Mouse (Mus musculus): ENCODE measurements around the gene Dcps. TPM values are rescaled to one million over a fixed set of nuclear protein-coding genes. Genes with fewer than 3 reads are reported as not detected.

The Dcps gene
- polyA plus RNA-seq, 1 experiment from 2014 or later = 90.9 TPM

GRCm38 (mm10) chr9:35131637-35132397 lies 44.0 kb downstream of the Dcps start:
- Histone ChIP-seq H3K4me3 (ENCODE audit: low read depth, low read length) (no peak overlapping the region), H3K36me3 (ENCODE audit: control insufficient read depth, insufficient read depth, low read length) (0 out of 2 replicates have a peak, but pooled peaks cover 11% of the 10 kb centered on the region), H3K4me1 (replicated peaks; ENCODE audit: control insufficient read depth, insufficient read depth, low read length) (peaks cover 4% of the 10 kb centered on the region), H3K27ac (ENCODE audit: low read depth, low read length) (no peak overlapping the region), H3K27me3 (replicated peaks; ENCODE audit: control insufficient read depth, insufficient read depth, low read length) (no peaks in the 10 kb centered on the region), H3K9me3 (ENCODE audit: control insufficient read depth, low read length) (no peaks in the 10 kb centered on the region), H3K9ac (ENCODE audit: low read depth, low read length) (no peak overlapping the region), H3K4me2 (no peak overlapping the region)
- no peak for ATAC-seq (replicated peaks; ENCODE audit: low FRiP score)
- 85% methylated on average over 16 of the region's 16 CpGs for WGBS
- no peak for DNase-seq (ENCODE audit: low spot score)

- H3K27me3 ChIP-seq (replicated peaks; ENCODE audit: control insufficient read depth, insufficient read depth, low read length) = no peaks in the 10 kb centered on the region
- H3K36me3 ChIP-seq (ENCODE audit: control insufficient read depth, insufficient read depth, low read length) = peaks cover 14% of the 10 kb centered on the region; the same call in 1 of the 2 replicates
- no peaks in the 10 kb centered on the region for H3K9me3 ChIP-seq (ENCODE audit: control insufficient read depth, low read length)
- 82% methylated on average over 9 of the region's 9 CpGs for WGBS
- H3K4me1 ChIP-seq (replicated peaks; ENCODE audit: control insufficient read depth, insufficient read depth, low read length) = peaks cover 13% of the 10 kb centered on the region
- no peak overlapping the region for H3K4me3 ChIP-seq (ENCODE audit: low read depth, low read length)
- H3K9ac ChIP-seq (ENCODE audit: low read depth, low read length) = no peak overlapping the region
- no peak for ATAC-seq (replicated peaks; ENCODE audit: low FRiP score)
- H3K4me2 ChIP-seq = no peak overlapping the region
- no peak for DNase-seq (ENCODE audit: low spot score)
- H3K27ac ChIP-seq (ENCODE audit: low read depth, low read length) = peak overlapping the region; percentile 56; the same call in 1 of the 2 replicates
Observed at GRCm38 (mm10) chr9:35128995-35129418, 46.9 kb downstream of the Dcps start.

GRCm38 (mm10) chr9:35128564-35128963 lies 47.3 kb downstream of the Dcps start:
- 89% methylated on average over 3 of the region's 3 CpGs for WGBS

GRCm38 (mm10) chr9:35127561-35127960 lies 48.3 kb downstream of the Dcps start:
- peaks cover 26% of the 10 kb centered on the region for H3K4me1 ChIP-seq (replicated peaks; ENCODE audit: control insufficient read depth, insufficient read depth, low read length)

More at GRCm38 (mm10) chr9:35128564-35128963, 47.3 kb downstream of the Dcps start:
- no peaks in the 10 kb centered on the region for H3K27me3 ChIP-seq (replicated peaks; ENCODE audit: control insufficient read depth, insufficient read depth, low read length)
- no peak overlapping the region for H3K27ac ChIP-seq (ENCODE audit: low read depth, low read length)
- H3K4me3 ChIP-seq (ENCODE audit: low read depth, low read length) = no peak overlapping the region
- no peak for ATAC-seq (replicated peaks; ENCODE audit: low FRiP score)
- no peak for DNase-seq (ENCODE audit: low spot score)
- no peak overlapping the region for H3K9ac ChIP-seq (ENCODE audit: low read depth, low read length)
- peaks cover 14% of the 10 kb centered on the region; the same call in 1 of the 2 replicates for H3K36me3 ChIP-seq (ENCODE audit: control insufficient read depth, insufficient read depth, low read length)
- no peak overlapping the region for H3K4me2 ChIP-seq
- no peaks in the 10 kb centered on the region for H3K9me3 ChIP-seq (ENCODE audit: control insufficient read depth, low read length)
- peaks cover 18% of the 10 kb centered on the region for H3K4me1 ChIP-seq (replicated peaks; ENCODE audit: control insufficient read depth, insufficient read depth, low read length)

GRCm38 (mm10) chr9:35127147-35127546 lies 48.7 kb downstream of the Dcps start:
- no peaks in the 10 kb centered on the region for H3K9me3 ChIP-seq (ENCODE audit: control insufficient read depth, low read length)
- H3K27ac ChIP-seq (ENCODE audit: low read depth, low read length) = 0 out of 2 replicates have a peak overlapping the region, but pooled peaks have one; percentile 8
- ATAC-seq (replicated peaks; ENCODE audit: low FRiP score) (no peak), DNase-seq (ENCODE audit: low spot score) (no peak)
- H3K36me3 ChIP-seq (ENCODE audit: control insufficient read depth, insufficient read depth, low read length) = peaks cover 14% of the 10 kb centered on the region
- 76% methylated on average over 6 of the region's 6 CpGs for WGBS
- peaks cover 30% of the 10 kb centered on the region for H3K4me1 ChIP-seq (replicated peaks; ENCODE audit: control insufficient read depth, insufficient read depth, low read length)
- no peaks in the 10 kb centered on the region for H3K27me3 ChIP-seq (replicated peaks; ENCODE audit: control insufficient read depth, insufficient read depth, low read length)
- no peak overlapping the region for H3K4me3 ChIP-seq (ENCODE audit: low read depth, low read length)
- no peak overlapping the region for H3K9ac ChIP-seq (ENCODE audit: low read depth, low read length)
- no peak overlapping the region for H3K4me2 ChIP-seq

More at GRCm38 (mm10) chr9:35127561-35127960, 48.3 kb downstream of the Dcps start:
- no peak overlapping the region for H3K4me3 ChIP-seq (ENCODE audit: low read depth, low read length)
- no peak overlapping the region for H3K4me2 ChIP-seq
- no peak overlapping the region for H3K27ac ChIP-seq (ENCODE audit: low read depth, low read length)
- ATAC-seq (replicated peaks; ENCODE audit: low FRiP score) (no peak), DNase-seq (ENCODE audit: low spot score) (no peak)
- WGBS = 90% methylated on average over 5 of the region's 5 CpGs
- no peaks in the 10 kb centered on the region for H3K9me3 ChIP-seq (ENCODE audit: control insufficient read depth, low read length)
- H3K27me3 ChIP-seq (replicated peaks; ENCODE audit: control insufficient read depth, insufficient read depth, low read length) = no peaks in the 10 kb centered on the region
- no peak overlapping the region for H3K9ac ChIP-seq (ENCODE audit: low read depth, low read length)
- H3K36me3 ChIP-seq (ENCODE audit: control insufficient read depth, insufficient read depth, low read length) = peaks cover 14% of the 10 kb centered on the region

- peaks cover 16% of the 10 kb centered on the region for H3K36me3 ChIP-seq (ENCODE audit: control insufficient read depth, insufficient read depth, low read length)
- no peak overlapping the region for H3K9ac ChIP-seq (ENCODE audit: low read depth, low read length)
- DNase-seq (ENCODE audit: low spot score) = no peak
- 76% methylated on average over 8 of the region's 8 CpGs for WGBS
- no peaks in the 10 kb centered on the region for H3K9me3 ChIP-seq (ENCODE audit: control insufficient read depth, low read length)
- H3K27ac ChIP-seq (ENCODE audit: low read depth, low read length) = peak overlapping the region; percentile 95; the same call in 1 of the 2 replicates
- no peak overlapping the region for H3K4me2 ChIP-seq
- H3K4me1 ChIP-seq (replicated peaks; ENCODE audit: control insufficient read depth, insufficient read depth, low read length) = peaks cover 41% of the 10 kb centered on the region
- no peaks in the 10 kb centered on the region for H3K27me3 ChIP-seq (replicated peaks; ENCODE audit: control insufficient read depth, insufficient read depth, low read length)
- no peak overlapping the region for H3K4me3 ChIP-seq (ENCODE audit: low read depth, low read length)
- no peak for ATAC-seq (replicated peaks; ENCODE audit: low FRiP score)
Observed at GRCm38 (mm10) chr9:35124678-35124955, 51.2 kb downstream of the Dcps start.

GRCm38 (mm10) chr9:35123804-35124677 lies 51.8 kb downstream of the Dcps start:
- Histone ChIP-seq H3K9ac (ENCODE audit: low read depth, low read length) (peak overlapping the region; percentile 41), H3K4me3 (ENCODE audit: low read depth, low read length) (no peak overlapping the region), H3K4me2 (peak overlapping the region; percentile 53), H3K4me1 (replicated peaks; ENCODE audit: control insufficient read depth, insufficient read depth, low read length) (peaks cover 37% of the 10 kb centered on the region), H3K27ac (ENCODE audit: low read depth, low read length) (peak overlapping the region; percentile 95), H3K27me3 (replicated peaks; ENCODE audit: control insufficient read depth, insufficient read depth, low read length) (no peaks in the 10 kb centered on the region), H3K36me3 (ENCODE audit: control insufficient read depth, insufficient read depth, low read length) (peaks cover 13% of the 10 kb centered on the region), H3K9me3 (ENCODE audit: control insufficient read depth, low read length) (no peaks in the 10 kb centered on the region)
- ATAC-seq (replicated peaks; ENCODE audit: low FRiP score) = peak; percentile 68
- 40% methylated on average over 11 of the region's 11 CpGs for WGBS
- DNase-seq (ENCODE audit: low spot score) = no peak

- ATAC-seq (replicated peaks; ENCODE audit: low FRiP score) (peak; percentile 58), DNase-seq (ENCODE audit: low spot score) (no peak)
- Histone ChIP-seq H3K4me1 (replicated peaks; ENCODE audit: control insufficient read depth, insufficient read depth, low read length) (peaks cover 37% of the 10 kb centered on the region), H3K36me3 (ENCODE audit: control insufficient read depth, insufficient read depth, low read length) (peaks cover 11% of the 10 kb centered on the region), H3K27ac (ENCODE audit: low read depth, low read length) (peak overlapping the region; percentile 95), H3K4me2 (peak overlapping the region; percentile 53), H3K9me3 (ENCODE audit: control insufficient read depth, low read length) (no peaks in the 10 kb centered on the region), H3K27me3 (replicated peaks; ENCODE audit: control insufficient read depth, insufficient read depth, low read length) (no peaks in the 10 kb centered on the region), H3K4me3 (ENCODE audit: low read depth, low read length) (no peak overlapping the region), H3K9ac (ENCODE audit: low read depth, low read length) (peak overlapping the region; percentile 41)
- WGBS = 28% methylated on average over 2 of the region's 2 CpGs
Observed at GRCm38 (mm10) chr9:35123456-35123803, 52.4 kb downstream of the Dcps start.
